Mouse (Mus musculus) MEL (cell line): Measurements from ENCODE around the gene Gm20715. TPM values are rescaled to one million over a fixed set of nuclear protein-coding genes. Genes with fewer than 3 reads are reported as not detected.

ENCODE experiments used
- DNase-seq: peaks from one replicate; pipeline ENCODE4 v3.0.0; 2011; ENCODE audit warnings: low read depth, low spot score
- H3K27ac ChIP-seq: 2 replicates; pipeline ENCODE4 v1.5.1; 2012; ENCODE audit warnings: low read depth, mild to moderate bottlenecking, control low read depth, low read length, moderate library complexity; ENCODE audit not compliant: control insufficient read depth
- H3K27me3 ChIP-seq, 2 experiments: fragments of 150-350 bp in 1 of 2; sonication (generic) in 1 of 2; 2 replicates each; pipeline ENCODE4 v1.6.1; 2012; ENCODE audit warnings: low read length in 2 of 2, mild to moderate bottlenecking in 2 of 2, improper control_type of control experiment in 1 of 2, moderate library complexity in 1 of 2; ENCODE audit not compliant: insufficient read depth in 2 of 2, control insufficient read depth in 1 of 2
- H3K36me3 ChIP-seq, 2 experiments: 2 replicates each; pipeline ENCODE4 v1.6.1; 2012 to 2014; ENCODE audit warnings: low read length in 2 of 2, improper control_type of control experiment in 1 of 2, inconsistent platforms in 1 of 2, mild to moderate bottlenecking in 1 of 2; ENCODE audit not compliant: insufficient read depth in 2 of 2, control insufficient read depth in 1 of 2
- H3K4me1 ChIP-seq, 2 experiments: fragments of 150-350 bp in 1 of 2; sonication (generic) in 1 of 2; 2 replicates each; pipeline ENCODE4 v1.6.1; 2012; ENCODE audit warnings: low read length in 2 of 2, improper control_type of control experiment in 1 of 2, mild to moderate bottlenecking in 1 of 2; ENCODE audit not compliant: insufficient read depth in 2 of 2, control insufficient read depth in 1 of 2
- H3K4me3 ChIP-seq, 2 experiments: fragments of 150-350 bp in 1 of 2; sonication (generic) in 1 of 2; 2 replicates each; pipeline ENCODE4 v1.5.1; 2012; ENCODE audit warnings: low read depth in 2 of 2, low read length in 2 of 2, mild to moderate bottlenecking in 2 of 2, moderate library complexity in 2 of 2, control low read depth in 1 of 2, improper control_type of control experiment in 1 of 2; ENCODE audit not compliant: control insufficient read depth in 1 of 2, insufficient read depth in 1 of 2
- H3K79me2 ChIP-seq: 2 replicates; pipeline ENCODE4 v1.6.1; 2012; ENCODE audit warnings: mild to moderate bottlenecking, low read length, moderate library complexity; ENCODE audit not compliant: control insufficient read depth, poor library complexity, insufficient read depth
- H3K9ac ChIP-seq: 2 replicates; pipeline ENCODE4 v1.6.1; 2012; ENCODE audit warnings: low read depth, mild to moderate bottlenecking, control low read depth, low read length, moderate library complexity; ENCODE audit not compliant: control insufficient read depth, poor library complexity, severe bottlenecking
- H3K9me3 ChIP-seq: fragments of 150-350 bp; sonication (generic); replicated peaks from 2 replicates; pipeline ENCODE4 v1.6.1; 2012; ENCODE audit warnings: mild to moderate bottlenecking, low read length, improper control_type of control experiment, moderate library complexity; ENCODE audit not compliant: insufficient read depth
- BHLHE40 ChIP-seq: IDR thresholded peaks from 2 replicates; pipeline ENCODE4 v1.6.1; 2012; ENCODE audit warnings: low read depth, mild to moderate bottlenecking, inconsistent platforms, low read length, improper control_type of control experiment, borderline replicate concordance
- CHD1 ChIP-seq: IDR thresholded peaks from 2 replicates; pipeline ENCODE4 v1.6.1; 2012; ENCODE audit warnings: low read depth, mild to moderate bottlenecking, inconsistent platforms, low read length, improper control_type of control experiment
- CTCF ChIP-seq, 3 experiments: IDR thresholded peaks in 2 of 3; conservative IDR thresholded peaks in 1 of 3; 2 replicates each; pipeline ENCODE4 v1.5.1; 2011 to 2012; ENCODE audit warnings: low read length in 3 of 3, low read depth in 2 of 3, mild to moderate bottlenecking in 2 of 3, improper control_type of control experiment in 1 of 3, inconsistent platforms in 1 of 3, mixed read lengths in 1 of 3, moderate library complexity in 1 of 3; ENCODE audit not compliant: control insufficient read depth in 1 of 3, insufficient read depth in 1 of 3, poor library complexity in 1 of 3, severe bottlenecking in 1 of 3
- E2F4 ChIP-seq: IDR thresholded peaks from 2 replicates; pipeline ENCODE4 v1.6.1; 2011; ENCODE audit warnings: low read depth, low read length, improper control_type of control experiment, borderline replicate concordance
- GABPA ChIP-seq: IDR thresholded peaks from 2 replicates; pipeline ENCODE4 v1.6.1; 2012; ENCODE audit warnings: low read depth, mild to moderate bottlenecking, inconsistent platforms, low read length, improper control_type of control experiment, moderate library complexity
- HCFC1 ChIP-seq: IDR thresholded peaks from 2 replicates; pipeline ENCODE4 v1.6.1; 2012; ENCODE audit warnings: low read depth, mild to moderate bottlenecking, inconsistent platforms, low read length, improper control_type of control experiment, moderate library complexity
- MAFK ChIP-seq: IDR thresholded peaks from 2 replicates; pipeline ENCODE4 v1.6.1; 2011; ENCODE audit warnings: low read depth, mild to moderate bottlenecking, low read length, improper control_type of control experiment, borderline replicate concordance
- MEF2A ChIP-seq: IDR thresholded peaks from 2 replicates; pipeline ENCODE4 v1.6.1; 2014; ENCODE audit warnings: low read depth, mild to moderate bottlenecking, inconsistent platforms, low read length, improper control_type of control experiment; ENCODE audit not compliant: poor library complexity, insufficient replicate concordance, severe bottlenecking; ENCODE audit errors: extremely low read depth
- MXI1 ChIP-seq: IDR thresholded peaks from 2 replicates; pipeline ENCODE4 v1.6.1; 2011; ENCODE audit warnings: mild to moderate bottlenecking, low read depth, low read length, improper control_type of control experiment
- MYC ChIP-seq: IDR thresholded peaks from 2 replicates; pipeline ENCODE4 v1.6.1; 2011; ENCODE audit warnings: low read depth, mild to moderate bottlenecking, low read length, improper control_type of control experiment, moderate library complexity
- NELFE ChIP-seq: IDR thresholded peaks from 2 replicates; pipeline ENCODE4 v1.6.1; 2011; ENCODE audit warnings: low read depth, low read length, improper control_type of control experiment
- NRF1 ChIP-seq: IDR thresholded peaks from 2 replicates; pipeline ENCODE4 v1.6.1; 2014; ENCODE audit warnings: low read depth, mild to moderate bottlenecking, inconsistent platforms, low read length, improper control_type of control experiment, moderate library complexity; ENCODE audit not compliant: poor library complexity, insufficient read depth, severe bottlenecking
- RCOR1 ChIP-seq: IDR thresholded peaks from 2 replicates; pipeline ENCODE4 v1.6.1; 2012; ENCODE audit warnings: low read depth, mild to moderate bottlenecking, inconsistent platforms, low read length, improper control_type of control experiment
- SMC3 ChIP-seq: IDR thresholded peaks from 2 replicates; pipeline ENCODE4 v1.6.1; 2011; ENCODE audit warnings: low read depth, low read length, improper control_type of control experiment
- TAL1 ChIP-seq: IDR thresholded peaks from 2 replicates; pipeline ENCODE4 v1.6.1; 2012; ENCODE audit warnings: mild to moderate bottlenecking, inconsistent platforms, low read length, moderate library complexity, mixed read lengths
- TBP ChIP-seq: IDR thresholded peaks from 2 replicates; pipeline ENCODE4 v1.8.0; 2011; ENCODE audit warnings: low read depth, low read length, improper control_type of control experiment
- TCF12 ChIP-seq: IDR thresholded peaks from 2 replicates; pipeline ENCODE4 v1.6.1; 2014; ENCODE audit warnings: low read depth, mild to moderate bottlenecking, inconsistent platforms, low read length, improper control_type of control experiment, moderate library complexity
- USF1 ChIP-seq: IDR thresholded peaks from 2 replicates; pipeline ENCODE4 v1.6.1; 2014; ENCODE audit warnings: low read depth, mild to moderate bottlenecking, inconsistent platforms, low read length, improper control_type of control experiment, moderate library complexity
- ZC3H11A ChIP-seq: IDR thresholded peaks from 2 replicates; pipeline ENCODE4 v1.6.1; 2012; ENCODE audit warnings: low read depth, mild to moderate bottlenecking, inconsistent platforms, low read length, improper control_type of control experiment
- ZNF384 ChIP-seq: IDR thresholded peaks from 2 replicates; pipeline ENCODE4 v1.6.1; 2012; ENCODE audit warnings: low read depth, mild to moderate bottlenecking, inconsistent platforms, low read length, improper control_type of control experiment
- polyA plus RNA-seq, 2 experiments: library from polyadenylated mRNA; stranded (reverse) in 1 of 2; unstranded in 1 of 2; fragments of >175 nt in 1 of 2; fragments of >200 nt in 1 of 2; gene quantifications; 2 replicates each; pipeline versions ENCODE4 v1.2.1 to v1.2.4; 2012; ENCODE audit warnings: low replicate concordance in 2 of 2, low read depth in 1 of 2; ENCODE audit not compliant: insufficient read length in 2 of 2, insufficient read depth in 1 of 2, missing spikeins in 1 of 2
- total RNA-seq: library from RNA; depleted of rRNA; stranded (reverse); fragments of 300-350 nt; gene quantifications from 2 replicates; pipeline ENCODE4 v1.2.3, GENCODE M21; 2012

Gene Gm20715
- total and polyA plus RNA-seq, 3 experiments, result not detected

- no peaks in the 10 kb centered on the region for H3K9me3 ChIP-seq
- no peak within 1 kb of the TSS for H3K27ac ChIP-seq
- no peaks in the 10 kb centered on the region for H3K79me2 ChIP-seq
- no peaks in the 10 kb centered on the region for H3K36me3 ChIP-seq
- H3K4me3 ChIP-seq, result no peak within 1 kb of the TSS
- H3K4me1 ChIP-seq, result no peaks in the 10 kb centered on the region
- TF ChIP-seq HCFC1, result no peak
- no peaks in the 10 kb centered on the region for H3K27me3 ChIP-seq
- DNase-seq, result no peak
- H3K9ac ChIP-seq, result no peak within 1 kb of the TSS
These were observed 11.8 kb upstream of the Gm20715 start, which contains the start of gene Smim17 for GRCm38 (mm10) chr7:6397996-6398975. Gene Smim17, plus strand, starts transcription at chr7:6398715.

GRCm38 (mm10) chr7:6414626-6415441 is 4.8 kb downstream of the Gm20715 start:
- no peaks in the 10 kb centered on the region for H3K9me3 ChIP-seq
- no peak overlapping the region for H3K4me3 ChIP-seq
- TF ChIP-seq USF1, result no peak
- TF ChIP-seq NELFE, result no peak
- TF ChIP-seq ZNF384, result no peak
- TF ChIP-seq TBP, result no peak
- TF ChIP-seq RCOR1, result no peak
- TF ChIP-seq BHLHE40, result no peak
- TF ChIP-seq E2F4, result no peak
- no peak for TF ChIP-seq MYC
- TF ChIP-seq, all 39 proteins: peak for 0
- H3K79me2 ChIP-seq, result no peaks in the 10 kb centered on the region
- no peaks in the 10 kb centered on the region for H3K4me1 ChIP-seq
- H3K36me3 ChIP-seq, result no peaks in the 10 kb centered on the region
- no peak overlapping the region for H3K9ac ChIP-seq
- H3K27me3 ChIP-seq, result no peaks in the 10 kb centered on the region
- H3K27ac ChIP-seq, result no peak overlapping the region
- no peak for DNase-seq

GRCm38 (mm10) chr7:6415442-6415787 is 5.3 kb downstream of the Gm20715 start:
- Histone ChIP-seq H3K9me3 (no peaks in the 10 kb centered on the region), H3K79me2 (no peaks in the 10 kb centered on the region), H3K27me3 (no peaks in the 10 kb centered on the region), H3K36me3 (no peaks in the 10 kb centered on the region), H3K4me3 (no peak overlapping the region), H3K27ac (no peak overlapping the region), H3K4me1 (no peaks in the 10 kb centered on the region), H3K9ac (no peak overlapping the region)
- TF ChIP-seq GABPA, result no peak
- TF ChIP-seq MXI1, result no peak
- no peak for TF ChIP-seq TBP
- TF ChIP-seq SMC3, result no peak
- TF ChIP-seq CTCF (IDR thresholded peaks at IDR 0.05 in 2 of 3, conservative IDR thresholded peaks at IDR 0.05 in 1 of 3; ENCODE audit: control insufficient read depth in 1 of 3, insufficient read depth in 1 of 3, low read depth in 2 of 3, low read length in 3 of 3, poor library complexity in 1 of 3, severe bottlenecking in 1 of 3), result no peak
- TF ChIP-seq MAFK, result no peak
- TF ChIP-seq HCFC1, result no peak
- no peak for TF ChIP-seq TAL1
- TF ChIP-seq NRF1, result no peak
- TF ChIP-seq CHD1, result no peak
- TF ChIP-seq ZC3H11A, result no peak
- TF ChIP-seq MEF2A, result no peak
- TF ChIP-seq USF1, result no peak
- no peak for TF ChIP-seq TCF12
- DNase-seq, result no peak
